Mouse (Mus musculus): Measurements from ENCODE around the gene Spata31. TPM values are rescaled to one million over a fixed set of nuclear protein-coding genes. Genes with fewer than 3 reads are reported as not detected.
A peak's percentile ranks its signal among the peaks of the same experiment; 100 is the strongest.

Spata31 gene
- not detected in 2 replicates for polyA plus RNA-seq (2016; fragmentation: Nextera tagmentation; extraction: Ambion mirVana)

- H3K9me3 ChIP-seq: no peaks in the 10 kb centered on the region
- ATAC-seq (ENCODE audit: insufficient number of reproducible peaks, insufficient read depth, low FRiP score, low TSS enrichment, low read depth): no peak
- no peaks in the 10 kb centered on the region for H3K4me1 ChIP-seq (replicated peaks)
- no peak within 1 kb of the TSS for H3K9ac ChIP-seq (replicated peaks)
- H3K4me2 ChIP-seq: no peak within 1 kb of the TSS
- 75% methylated on average over 1 of the region's 1 CpGs for WGBS
- H3K27me3 ChIP-seq: no peaks in the 10 kb centered on the region
- H3K4me3 ChIP-seq (replicated peaks): no peak within 1 kb of the TSS
- no peaks in the 10 kb centered on the region for H3K36me3 ChIP-seq
- no peak within 1 kb of the TSS for H3K27ac ChIP-seq
These were observed at the start of gene Spata31 for GRCm38 (mm10) chr13:64917191-64917590. Spata31 (plus strand) TSS chr13:64917406.

- Histone ChIP-seq H3K9ac (replicated peaks) (no peak overlapping the region), H3K9me3 (peaks cover 7% of the 10 kb centered on the region; the same call in 1 of the 2 replicates), H3K4me3 (replicated peaks) (no peak overlapping the region), H3K4me2 (peak overlapping the region; percentile 45; the same call in 1 of the 2 replicates), H3K36me3 (no peaks in the 10 kb centered on the region), H3K27me3 (0 out of 2 replicates have a peak, but pooled peaks cover 3% of the 10 kb centered on the region), H3K27ac (no peak overlapping the region), H3K4me1 (replicated peaks) (no peaks in the 10 kb centered on the region)
- WGBS: 28% methylated on average over 1 of the region's 1 CpGs
- no peak for ATAC-seq (ENCODE audit: insufficient number of reproducible peaks, insufficient read depth, low FRiP score, low TSS enrichment, low read depth)
These were observed 14.1 kb upstream of the Spata31 start for GRCm38 (mm10) chr13:64903132-64903531.

GRCm38 (mm10) chr13:64903585-64904208, 13.5 kb upstream of the Spata31 start, which contains the start of gene Cntnap3:
Cntnap3 (minus strand) TSS chr13:64903955.
- peak; percentile 87; the same call in 1 of the 2 replicates for ATAC-seq (ENCODE audit: insufficient number of reproducible peaks, insufficient read depth, low FRiP score, low TSS enrichment, low read depth)
- peak within 1 kb of the TSS; percentile 26 for H3K4me3 ChIP-seq (replicated peaks)

More at GRCm38 (mm10) chr13:64903585-64904208, 13.5 kb upstream of the Spata31 start, which contains the start of gene Cntnap3:
- 10% methylated on average over 16 of the region's 16 CpGs for WGBS
- no peaks in the 10 kb centered on the region for H3K4me1 ChIP-seq (replicated peaks)
- H3K4me2 ChIP-seq: peak within 1 kb of the TSS; percentile 45
- H3K9me3 ChIP-seq: peaks cover 6% of the 10 kb centered on the region; the same call in 1 of the 2 replicates
- H3K9ac ChIP-seq (replicated peaks): 0 out of 2 replicates have a peak within 1 kb of the TSS, but pooled peaks have one; percentile 34
- no peak within 1 kb of the TSS for H3K27ac ChIP-seq
- H3K27me3 ChIP-seq: 0 out of 2 replicates have a peak, but pooled peaks cover 3% of the 10 kb centered on the region
- H3K36me3 ChIP-seq: no peaks in the 10 kb centered on the region

Other genes starting within 250 kb of the Spata31 start
- gene Cntnap3, start 13.5 kb upstream of the Spata31 start, polyA plus RNA-seq (2016; fragmentation: Nextera tagmentation; extraction: Ambion mirVana): 1.4 and 2.5 TPM in 2 replicates
- gene Spata31d1c, start 115.7 kb downstream of the Spata31 start, polyA plus RNA-seq (2016; fragmentation: Nextera tagmentation; extraction: Ambion mirVana): not detected in 2 replicates
- gene Prss47, start 135.4 kb downstream of the Spata31 start, polyA plus RNA-seq (2016; fragmentation: Nextera tagmentation; extraction: Ambion mirVana): not detected in 2 replicates
- gene Mfsd14b, start 195.6 kb downstream of the Spata31 start, polyA plus RNA-seq (2016; fragmentation: Nextera tagmentation; extraction: Ambion mirVana): 60.2 and 62.8 TPM in 2 replicates
- not detected in 2 replicates for gene Olfr465-ps1, start 220.7 kb downstream of the Spata31 start, polyA plus RNA-seq (2016; fragmentation: Nextera tagmentation; extraction: Ambion mirVana)
- gene Olfr466, start 232.8 kb downstream of the Spata31 start, polyA plus RNA-seq (2016; fragmentation: Nextera tagmentation; extraction: Ambion mirVana): not detected in 2 replicates

Data from limb, embryonic 12.5 days (tissue).